Mouse (Mus musculus): ENCODE measurements at regions not wholly inside any gene's neighbourhood (a gene's known extent, or its start where the extent isn't known, plus 50 kb on each side); places are given as distances from the start of the nearest gene placed in this dataset.

GRCm38 (mm10) chr13:112012640-112013039 lies 203.8 kb upstream of the Map3k1 start:
- Histone ChIP-seq H3K27me3 (no peaks in the 10 kb centered on the region), H3K9me3 (0 out of 2 replicates have a peak, but pooled peaks cover 3% of the 10 kb centered on the region), H3K4me1 (no peaks in the 10 kb centered on the region; the same call in 1 of the 2 replicates), H3K9ac (no peak overlapping the region), H3K4me3 (no peak overlapping the region), H3K36me3 (no peaks in the 10 kb centered on the region), H3K27ac (no peak overlapping the region), H3K4me2 (replicated peaks) (no peak overlapping the region)
- ATAC-seq (ENCODE audit: insufficient number of reproducible peaks, insufficient read depth, low FRiP score, low TSS enrichment), result no peak
- 57% methylated on average over 1 of the region's 1 CpGs for WGBS

- 95% methylated on average over 3 of the region's 3 CpGs for WGBS
- no peak for ATAC-seq (ENCODE audit: insufficient number of reproducible peaks, insufficient read depth, low FRiP score, low TSS enrichment)
Observed at GRCm38 (mm10) chr13:112015083-112015482, 206.3 kb upstream of the Map3k1 start.

GRCm38 (mm10) chr13:112016280-112016679 lies 207.5 kb upstream of the Map3k1 start:
- no peak overlapping the region for H3K9ac ChIP-seq
- H3K27ac ChIP-seq, result no peak overlapping the region
- no peaks in the 10 kb centered on the region for H3K9me3 ChIP-seq
- H3K4me3 ChIP-seq, result no peak overlapping the region
- H3K27me3 ChIP-seq, result no peaks in the 10 kb centered on the region
- H3K4me1 ChIP-seq, result no peaks in the 10 kb centered on the region; the same call in 1 of the 2 replicates
- ATAC-seq (ENCODE audit: insufficient number of reproducible peaks, insufficient read depth, low FRiP score, low TSS enrichment), result no peak
- no peaks in the 10 kb centered on the region for H3K36me3 ChIP-seq
- no peak overlapping the region for H3K4me2 ChIP-seq (replicated peaks)

More at GRCm38 (mm10) chr13:112015083-112015482, 206.3 kb upstream of the Map3k1 start:
- no peaks in the 10 kb centered on the region; the same call in 1 of the 2 replicates for H3K4me1 ChIP-seq
- no peaks in the 10 kb centered on the region for H3K9me3 ChIP-seq
- H3K36me3 ChIP-seq, result no peaks in the 10 kb centered on the region
- no peaks in the 10 kb centered on the region for H3K27me3 ChIP-seq
- H3K4me2 ChIP-seq (replicated peaks), result no peak overlapping the region
- no peak overlapping the region for H3K4me3 ChIP-seq
- no peak overlapping the region for H3K9ac ChIP-seq
- no peak overlapping the region for H3K27ac ChIP-seq

- H3K4me2 ChIP-seq (replicated peaks), result no peak overlapping the region
- H3K4me3 ChIP-seq, result no peak overlapping the region
- H3K9me3 ChIP-seq, result no peaks in the 10 kb centered on the region
- 0 out of 2 replicates have a peak, but pooled peaks cover 5% of the 10 kb centered on the region for H3K4me1 ChIP-seq
- H3K27me3 ChIP-seq, result no peaks in the 10 kb centered on the region
- no peak for ATAC-seq (ENCODE audit: insufficient number of reproducible peaks, insufficient read depth, low FRiP score, low TSS enrichment)
- no peaks in the 10 kb centered on the region for H3K36me3 ChIP-seq
- no peak overlapping the region for H3K27ac ChIP-seq
- H3K9ac ChIP-seq, result no peak overlapping the region
- WGBS, result 89% methylated on average over 7 of the region's 7 CpGs
Observed at GRCm38 (mm10) chr13:112018497-112019281, 209.9 kb upstream of the Map3k1 start.

- no peaks in the 10 kb centered on the region for H3K9me3 ChIP-seq
- 86% methylated on average over 5 of the region's 5 CpGs for WGBS
- H3K4me2 ChIP-seq (replicated peaks), result no peak overlapping the region
- 0 out of 2 replicates have a peak, but pooled peaks cover 5% of the 10 kb centered on the region for H3K4me1 ChIP-seq
- H3K27ac ChIP-seq, result no peak overlapping the region
- no peaks in the 10 kb centered on the region for H3K27me3 ChIP-seq
- ATAC-seq (ENCODE audit: insufficient number of reproducible peaks, insufficient read depth, low FRiP score, low TSS enrichment), result no peak
- no peaks in the 10 kb centered on the region for H3K36me3 ChIP-seq
- no peak overlapping the region for H3K9ac ChIP-seq
- H3K4me3 ChIP-seq, result no peak overlapping the region
Observed at GRCm38 (mm10) chr13:112019575-112019974, 210.8 kb upstream of the Map3k1 start.

- no peak overlapping the region for H3K9ac ChIP-seq
- WGBS, result 29% methylated on average over 4 of the region's 4 CpGs
- no peaks in the 10 kb centered on the region for H3K27me3 ChIP-seq
- no peak overlapping the region for H3K4me3 ChIP-seq
- H3K36me3 ChIP-seq, result no peaks in the 10 kb centered on the region
- H3K4me1 ChIP-seq, result 0 out of 2 replicates have a peak, but pooled peaks cover 5% of the 10 kb centered on the region
- no peak overlapping the region for H3K4me2 ChIP-seq (replicated peaks)
- no peak for ATAC-seq (ENCODE audit: insufficient number of reproducible peaks, insufficient read depth, low FRiP score, low TSS enrichment)
- H3K27ac ChIP-seq, result no peak overlapping the region
- H3K9me3 ChIP-seq, result no peaks in the 10 kb centered on the region
Observed at GRCm38 (mm10) chr13:112023171-112023570, 214.4 kb upstream of the Map3k1 start.

GRCm38 (mm10) chr13:112024667-112025585 lies 216.1 kb upstream of the Map3k1 start:
- H3K27me3 ChIP-seq, result no peaks in the 10 kb centered on the region
- no peaks in the 10 kb centered on the region for H3K36me3 ChIP-seq
- no peak overlapping the region for H3K4me3 ChIP-seq
- no peak overlapping the region for H3K27ac ChIP-seq
- no peak for ATAC-seq (ENCODE audit: insufficient number of reproducible peaks, insufficient read depth, low FRiP score, low TSS enrichment)
- no peak overlapping the region for H3K9ac ChIP-seq
- 0 out of 2 replicates have a peak, but pooled peaks cover 5% of the 10 kb centered on the region for H3K4me1 ChIP-seq
- H3K9me3 ChIP-seq, result no peaks in the 10 kb centered on the region
- 84% methylated on average over 15 of the region's 15 CpGs for WGBS
- H3K4me2 ChIP-seq (replicated peaks), result no peak overlapping the region

- Histone ChIP-seq H3K9ac (no peak overlapping the region), H3K36me3 (no peaks in the 10 kb centered on the region), H3K4me1 (0 out of 2 replicates have a peak, but pooled peaks cover 5% of the 10 kb centered on the region), H3K4me2 (replicated peaks) (no peak overlapping the region), H3K9me3 (no peaks in the 10 kb centered on the region), H3K4me3 (no peak overlapping the region), H3K27ac (no peak overlapping the region), H3K27me3 (no peaks in the 10 kb centered on the region)
- ATAC-seq (ENCODE audit: insufficient number of reproducible peaks, insufficient read depth, low FRiP score, low TSS enrichment), result no peak
- WGBS, result 86% methylated on average over 5 of the region's 5 CpGs
Observed at GRCm38 (mm10) chr13:112025586-112025950, 216.8 kb upstream of the Map3k1 start.

GRCm38 (mm10) chr13:112027736-112028135 lies 218.9 kb upstream of the Map3k1 start:
- ATAC-seq (ENCODE audit: insufficient number of reproducible peaks, insufficient read depth, low FRiP score, low TSS enrichment), result no peak
- Histone ChIP-seq H3K36me3 (no peaks in the 10 kb centered on the region), H3K27ac (no peak overlapping the region), H3K9ac (no peak overlapping the region), H3K9me3 (no peaks in the 10 kb centered on the region), H3K4me1 (0 out of 2 replicates have a peak, but pooled peaks cover 5% of the 10 kb centered on the region), H3K27me3 (no peaks in the 10 kb centered on the region), H3K4me3 (no peak overlapping the region), H3K4me2 (replicated peaks) (no peak overlapping the region)
- 87% methylated on average over 5 of the region's 5 CpGs for WGBS

GRCm38 (mm10) chr13:112031061-112031460 lies 222.3 kb upstream of the Map3k1 start:
- H3K36me3 ChIP-seq, result no peaks in the 10 kb centered on the region
- H3K4me3 ChIP-seq, result no peak overlapping the region
- H3K27ac ChIP-seq, result no peak overlapping the region
- H3K9ac ChIP-seq, result no peak overlapping the region
- ATAC-seq (ENCODE audit: insufficient number of reproducible peaks, insufficient read depth, low FRiP score, low TSS enrichment), result no peak
- WGBS, result 85% methylated on average over 11 of the region's 11 CpGs
- no peaks in the 10 kb centered on the region for H3K4me1 ChIP-seq
- H3K9me3 ChIP-seq, result no peaks in the 10 kb centered on the region
- H3K4me2 ChIP-seq (replicated peaks), result no peak overlapping the region
- H3K27me3 ChIP-seq, result no peaks in the 10 kb centered on the region

- H3K36me3 ChIP-seq, result no peaks in the 10 kb centered on the region
- H3K9me3 ChIP-seq, result no peaks in the 10 kb centered on the region
- no peak for ATAC-seq (ENCODE audit: insufficient number of reproducible peaks, insufficient read depth, low FRiP score, low TSS enrichment)
- no peaks in the 10 kb centered on the region for H3K4me1 ChIP-seq
- no peak overlapping the region for H3K27ac ChIP-seq
- 86% methylated on average over 24 of the region's 24 CpGs for WGBS
- no peaks in the 10 kb centered on the region for H3K27me3 ChIP-seq
- no peak overlapping the region for H3K9ac ChIP-seq
- H3K4me2 ChIP-seq (replicated peaks), result no peak overlapping the region
- H3K4me3 ChIP-seq, result no peak overlapping the region
Observed at GRCm38 (mm10) chr13:112031631-112032320, 223.0 kb upstream of the Map3k1 start.

Data from embryonic facial prominence, embryonic 12.5 days (tissue).